Mouse (Mus musculus) retina, embryonic 14.5 days (tissue): ENCODE data around the gene Unc13c.

ENCODE experiments used
- DNase-seq: peaks from one replicate; pipeline ENCODE4 v3.0.0-alpha.2; 2015; ENCODE audit warnings: low spot score

Unc13c gene

GRCm38 (mm10) chr9:73625171-73625570 lies 343.6 kb downstream of the Unc13c start:
- no peak for DNase-seq

DNA sequence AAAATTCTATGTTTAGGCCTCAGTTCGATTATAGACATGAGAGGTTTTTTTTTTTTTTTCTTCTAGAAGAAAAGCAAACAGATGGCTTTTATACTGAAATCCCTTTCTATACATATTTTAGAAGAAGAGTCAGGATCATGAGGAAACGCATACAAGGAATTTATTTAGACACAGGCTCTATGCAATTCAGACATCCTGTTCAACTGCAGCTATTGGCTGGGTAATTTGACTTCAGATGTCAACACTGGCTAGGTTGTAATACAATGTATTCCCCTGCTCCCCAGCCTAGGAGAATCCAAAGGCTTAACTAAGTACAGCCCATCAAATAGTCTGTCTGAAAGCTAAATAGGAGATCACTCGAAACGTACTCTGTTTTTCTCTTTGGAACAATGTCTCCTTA lies 355.9 kb downstream of the Unc13c start:
- DNase-seq = no peak

- DNase-seq = no peak
Observed at GRCm38 (mm10) chr9:73603921-73604320, 364.8 kb downstream of the Unc13c start.

- DNase-seq = no peak
Observed at GRCm38 (mm10) chr9:73565558-73565957, 403.2 kb downstream of the Unc13c start.

DNA sequence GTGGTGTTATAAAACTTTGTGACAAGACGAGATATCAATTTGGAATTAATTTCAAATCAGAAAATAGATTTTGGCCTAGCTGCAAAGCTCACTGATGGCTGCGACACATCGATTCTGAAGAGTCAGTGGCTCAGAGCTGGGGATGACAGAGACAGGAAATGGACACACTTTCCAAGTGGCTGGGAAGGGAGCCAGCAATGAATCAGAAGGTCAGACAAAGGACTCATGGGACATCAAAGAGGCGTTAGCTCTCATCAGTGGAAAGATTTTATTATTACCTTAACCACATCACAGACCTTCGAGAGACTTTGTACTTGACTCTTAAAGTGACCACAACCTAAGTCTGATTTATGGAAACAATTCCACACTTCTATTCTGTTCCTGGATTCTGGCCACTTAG lies 408.7 kb downstream of the Unc13c start:
- no peak for DNase-seq

DNA sequence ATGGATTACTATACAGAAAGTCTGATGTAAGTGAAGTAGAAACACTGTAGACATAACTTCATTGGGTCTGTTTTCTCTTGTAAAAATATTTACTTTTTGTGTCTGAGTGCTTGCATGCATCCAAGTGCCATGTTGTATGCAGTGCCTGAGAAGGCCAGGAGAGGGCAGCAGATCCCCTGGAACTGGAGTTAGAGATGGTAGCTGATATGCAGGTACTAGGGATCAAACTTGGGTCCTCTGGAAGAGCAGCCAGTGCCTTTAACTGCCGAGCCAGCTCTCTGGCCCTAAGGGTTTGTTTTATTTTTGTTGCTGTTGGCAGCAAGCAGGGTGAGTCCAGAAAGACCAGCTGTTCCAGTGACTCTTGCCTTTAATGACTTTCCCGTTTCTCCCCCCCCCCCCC lies 411.0 kb downstream of the Unc13c start:
- peak; percentile 69 for DNase-seq

DNA sequence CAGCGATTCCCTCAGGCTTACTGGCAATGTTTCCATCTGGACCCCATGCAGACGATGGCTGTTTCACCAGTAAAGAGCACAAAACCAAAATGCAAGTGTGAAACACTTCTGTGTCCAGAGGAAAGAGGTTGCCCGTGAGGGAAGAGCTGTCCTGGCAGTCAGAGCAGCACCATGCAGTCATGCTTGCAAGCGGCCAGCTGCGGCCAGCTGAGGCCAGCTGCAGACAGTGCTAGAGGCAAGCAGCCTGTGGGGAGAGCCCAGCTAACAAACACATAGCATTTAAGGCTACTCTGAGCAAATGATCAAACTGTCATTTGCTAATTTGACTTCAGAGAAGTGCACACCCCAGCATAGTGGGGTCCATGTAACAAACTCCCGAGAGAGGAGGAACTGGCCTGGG lies 413.4 kb downstream of the Unc13c start:
- DNase-seq = no peak

DNA sequence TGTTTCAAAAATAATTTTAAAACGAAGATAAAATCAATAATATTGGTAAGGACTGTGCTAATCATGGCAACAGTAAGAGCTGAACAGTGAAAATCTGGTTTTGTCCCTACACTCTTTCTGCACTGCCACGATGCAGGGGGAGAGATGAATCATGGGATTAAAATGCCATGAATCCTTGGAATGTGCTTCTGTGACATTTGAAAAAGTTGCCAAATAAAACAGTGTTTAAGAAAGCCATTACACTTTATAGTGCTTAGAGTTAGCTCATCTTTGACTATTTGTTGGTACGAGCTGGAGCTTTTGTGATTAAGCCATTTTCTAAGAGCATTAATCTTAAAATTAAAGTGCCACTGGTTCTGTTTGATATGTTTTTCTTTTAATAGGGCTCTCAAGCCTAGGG lies 496.2 kb downstream of the Unc13c start:
- DNase-seq = no peak

- no peak for DNase-seq
Observed at GRCm38 (mm10) chr9:73462027-73462426, 506.7 kb downstream of the Unc13c start.

GRCm38 (mm10) chr9:73450009-73450408 lies 518.8 kb downstream of the Unc13c start:
- DNase-seq = no peak

DNA sequence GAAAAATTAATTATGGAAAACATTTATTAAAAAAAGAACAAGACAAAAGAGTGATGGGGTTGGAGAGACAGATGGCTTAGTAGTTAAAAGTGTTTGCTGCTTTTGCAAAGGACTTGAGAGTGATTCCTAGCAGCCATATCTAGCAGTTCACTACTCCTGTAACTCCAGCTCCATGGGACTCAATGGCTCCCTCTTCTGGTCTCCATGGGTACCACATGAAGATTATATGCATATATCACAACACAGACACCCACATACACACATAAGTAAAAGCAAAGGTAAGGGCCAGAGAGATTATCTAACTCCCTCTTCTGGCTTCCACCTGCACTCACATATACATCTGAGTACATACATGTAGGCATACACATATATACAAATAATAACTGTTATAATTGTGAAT lies 519.5 kb downstream of the Unc13c start:
- no peak for DNase-seq

DNA sequence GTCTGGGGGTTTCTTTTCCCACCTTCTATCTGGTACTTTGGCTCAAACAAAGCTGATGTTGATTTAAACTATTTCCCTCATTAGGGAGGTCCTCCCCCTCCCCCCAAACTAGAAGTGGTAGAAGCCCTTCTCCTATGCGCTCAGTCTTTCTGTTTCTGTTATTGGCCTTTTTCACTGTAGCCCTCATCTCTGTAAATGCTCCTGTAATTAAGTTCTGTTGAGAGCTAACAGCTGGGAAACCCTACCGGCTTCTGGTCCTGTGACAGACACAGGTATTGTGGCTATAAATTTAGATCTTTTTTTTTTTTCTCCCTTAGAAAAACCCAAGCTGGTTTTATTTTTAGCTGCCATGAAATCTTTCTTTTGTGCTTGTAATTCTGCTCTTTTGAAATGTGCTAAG lies 536.8 kb downstream of the Unc13c start:
- no peak for DNase-seq
